Mouse (Mus musculus): ENCODE results near the gene Stpg4. TPM values are rescaled to one million over a fixed set of nuclear protein-coding genes. Genes with fewer than 3 reads are reported as not detected.

The Stpg4 gene
- not detected in 2 replicates for polyA plus RNA-seq (2016; fragmentation: Nextera tagmentation; extraction: Ambion mirVana)

- no peak within 1 kb of the TSS for H3K27ac ChIP-seq (replicated peaks)
- H3K4me1 ChIP-seq = peaks cover 7% of the 10 kb centered on the region
- no peaks in the 10 kb centered on the region for H3K9me3 ChIP-seq (replicated peaks)
- peaks cover 53% of the 10 kb centered on the region for H3K36me3 ChIP-seq
- DNase-seq (ENCODE audit: low spot score) = peak; percentile 27
- H3K27me3 ChIP-seq (ENCODE audit: low read depth, poor library complexity, severe bottlenecking) = no peaks in the 10 kb centered on the region
- H3K4me3 ChIP-seq = peak within 1 kb of the TSS; percentile 17; the same call in 1 of the 2 replicates
- WGBS = 46% methylated on average over 24 of the region's 24 CpGs
Measured at GRCm38 (mm10) chr17:87427511-87427910, at the start of gene Stpg4. TSS of gene Stpg4 (minus strand) at chr17:87427741.

DNA sequence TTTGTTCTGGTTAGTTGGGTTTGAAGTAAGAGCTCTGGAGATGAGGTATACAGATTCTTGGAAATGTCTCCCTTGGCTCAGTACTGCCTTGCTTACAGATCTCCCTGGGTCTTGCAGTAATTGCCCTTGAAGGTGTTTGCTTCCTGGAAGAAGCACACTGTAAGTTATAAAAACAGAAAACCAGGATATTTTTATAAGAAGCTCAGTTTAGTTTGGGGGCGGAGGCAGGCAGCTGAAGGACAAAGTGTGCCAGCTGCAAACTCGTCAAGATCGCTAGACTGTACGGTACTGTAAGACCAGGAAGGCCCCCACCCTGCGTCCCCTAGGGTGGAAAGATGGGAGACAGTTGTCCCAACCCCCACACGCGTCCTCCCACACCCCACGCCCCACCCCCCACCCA, 47.8 kb upstream of the Stpg4 start:
- Histone ChIP-seq H3K4me1 (peaks cover 27% of the 10 kb centered on the region), H3K27me3 (ENCODE audit: low read depth, poor library complexity, severe bottlenecking) (peaks cover 45% of the 10 kb centered on the region), H3K27ac (replicated peaks) (no peak overlapping the region), H3K36me3 (no peaks in the 10 kb centered on the region), H3K4me3 (no peak overlapping the region), H3K9me3 (replicated peaks) (no peaks in the 10 kb centered on the region)
- no peak for DNase-seq (ENCODE audit: low spot score)
- WGBS = 64% methylated on average over 8 of the region's 8 CpGs

DNA sequence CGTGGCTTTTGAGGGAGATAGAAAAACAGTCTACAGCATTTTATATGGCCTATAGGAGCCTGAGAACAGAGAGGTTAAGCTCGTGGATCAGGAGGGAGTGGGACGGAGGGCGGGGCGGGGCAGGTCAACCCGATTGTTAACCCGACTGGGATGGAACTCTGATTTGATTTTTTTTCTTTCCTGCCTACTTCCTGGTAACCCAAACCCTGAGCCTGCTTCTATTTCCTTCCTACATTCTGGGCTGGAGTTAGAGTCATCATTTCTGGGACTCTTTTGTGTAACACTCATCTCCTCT, 46.9 kb upstream of the Stpg4 start:
- WGBS = under 1% methylated on average over 7 of the region's 7 CpGs
- Histone ChIP-seq H3K4me3 (peak overlapping the region; percentile 54), H3K4me1 (peaks cover 27% of the 10 kb centered on the region), H3K27me3 (ENCODE audit: low read depth, poor library complexity, severe bottlenecking) (peaks cover 45% of the 10 kb centered on the region), H3K9me3 (replicated peaks) (no peaks in the 10 kb centered on the region), H3K36me3 (no peaks in the 10 kb centered on the region), H3K27ac (replicated peaks) (peak overlapping the region; percentile 55)
- DNase-seq (ENCODE audit: low spot score) = no peak

DNA sequence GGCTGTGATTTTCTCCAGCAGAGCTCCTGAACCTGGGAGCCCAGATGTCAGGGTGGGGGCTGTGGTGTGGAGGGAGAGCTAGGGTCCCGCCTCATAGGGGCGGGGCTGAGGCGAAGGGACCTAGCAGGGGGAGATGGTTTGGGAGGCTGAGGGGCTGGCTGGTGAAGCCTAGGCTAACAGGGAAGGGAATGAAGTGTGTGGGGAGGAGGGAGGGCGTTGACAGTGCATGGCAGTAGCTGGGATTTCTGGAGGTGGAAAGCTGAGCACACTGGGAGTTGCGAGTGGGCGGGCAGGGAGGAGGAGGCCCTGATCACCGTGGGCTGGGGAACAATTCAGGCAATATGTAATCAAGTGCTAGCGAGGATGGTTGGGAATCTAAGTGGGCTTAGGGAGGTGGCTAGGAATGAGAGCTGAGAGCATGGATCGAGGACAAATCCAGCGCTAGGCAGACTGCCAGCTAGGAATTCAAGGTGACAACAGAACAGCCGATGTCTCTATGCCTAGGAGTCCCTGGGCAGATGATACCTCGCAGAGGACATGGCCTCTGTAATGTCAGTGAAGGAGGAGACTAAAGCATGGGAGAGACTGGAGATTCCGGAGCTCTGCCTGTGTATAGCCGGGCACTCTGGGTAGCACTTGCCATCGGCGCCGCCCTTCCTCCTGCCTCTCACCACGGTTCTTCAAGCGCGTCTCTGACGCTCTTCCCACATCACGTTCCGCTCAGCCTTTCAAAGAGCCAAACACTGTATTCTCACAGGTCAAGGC, 46.4 kb upstream of the Stpg4 start:
- DNase-seq (ENCODE audit: low spot score) = peak; percentile 49
- no peaks in the 10 kb centered on the region for H3K9me3 ChIP-seq (replicated peaks)
- peaks cover 27% of the 10 kb centered on the region for H3K4me1 ChIP-seq
- H3K36me3 ChIP-seq = no peaks in the 10 kb centered on the region
- peak overlapping the region; percentile 54 for H3K4me3 ChIP-seq
- H3K27ac ChIP-seq (replicated peaks) = peak overlapping the region; percentile 55
- under 1% methylated on average over 23 of the region's 23 CpGs for WGBS
- H3K27me3 ChIP-seq (ENCODE audit: low read depth, poor library complexity, severe bottlenecking) = peaks cover 45% of the 10 kb centered on the region

DNA sequence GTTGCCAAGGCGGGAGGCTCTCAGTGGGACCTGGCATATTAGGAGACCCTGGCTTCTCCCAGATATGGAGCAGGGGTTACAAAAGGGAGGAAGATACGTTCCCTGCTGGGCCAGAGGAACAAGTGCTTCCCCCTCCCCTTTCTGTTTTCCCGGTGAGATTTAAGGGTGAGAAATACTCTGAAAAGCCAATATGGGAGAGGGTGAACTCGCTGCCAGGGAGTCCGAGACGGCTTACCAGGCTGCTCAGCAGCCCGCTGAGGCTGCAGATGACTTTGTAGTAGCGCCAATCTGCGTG, 45.8 kb upstream of the Stpg4 start:
- Histone ChIP-seq H3K9me3 (replicated peaks) (no peaks in the 10 kb centered on the region), H3K4me1 (peaks cover 27% of the 10 kb centered on the region), H3K36me3 (no peaks in the 10 kb centered on the region), H3K4me3 (peak overlapping the region; percentile 54), H3K27me3 (ENCODE audit: low read depth, poor library complexity, severe bottlenecking) (peaks cover 45% of the 10 kb centered on the region), H3K27ac (replicated peaks) (peak overlapping the region; percentile 55)
- WGBS = 6% methylated on average over 9 of the region's 9 CpGs
- no peak for DNase-seq (ENCODE audit: low spot score)

GRCm38 (mm10) chr17:87472879-87473278, 45.3 kb upstream of the Stpg4 start:
- Histone ChIP-seq H3K36me3 (no peaks in the 10 kb centered on the region), H3K9me3 (replicated peaks) (no peaks in the 10 kb centered on the region), H3K4me1 (peaks cover 27% of the 10 kb centered on the region), H3K27ac (replicated peaks) (no peak overlapping the region), H3K4me3 (no peak overlapping the region), H3K27me3 (ENCODE audit: low read depth, poor library complexity, severe bottlenecking) (peaks cover 45% of the 10 kb centered on the region)
- DNase-seq (ENCODE audit: low spot score) = no peak
- 67% methylated on average over 10 of the region's 10 CpGs for WGBS

- Histone ChIP-seq H3K36me3 (no peaks in the 10 kb centered on the region), H3K27ac (replicated peaks) (no peak overlapping the region), H3K9me3 (replicated peaks) (no peaks in the 10 kb centered on the region), H3K4me1 (peaks cover 23% of the 10 kb centered on the region), H3K27me3 (ENCODE audit: low read depth, poor library complexity, severe bottlenecking) (peaks cover 45% of the 10 kb centered on the region), H3K4me3 (no peak overlapping the region)
- DNase-seq (ENCODE audit: low spot score) = no peak
- WGBS = 63% methylated on average over 6 of the region's 6 CpGs
Measured at GRCm38 (mm10) chr17:87471661-87472060, 44.1 kb upstream of the Stpg4 start.

GRCm38 (mm10) chr17:87470797-87471196, 43.3 kb upstream of the Stpg4 start:
- DNase-seq (ENCODE audit: low spot score) = no peak

GRCm38 (mm10) chr17:87470282-87470681, 42.7 kb upstream of the Stpg4 start:
- H3K36me3 ChIP-seq = no peaks in the 10 kb centered on the region
- no peak overlapping the region for H3K27ac ChIP-seq (replicated peaks)
- no peaks in the 10 kb centered on the region for H3K9me3 ChIP-seq (replicated peaks)
- H3K4me1 ChIP-seq = peaks cover 22% of the 10 kb centered on the region
- no peak overlapping the region for H3K4me3 ChIP-seq
- WGBS = 66% methylated on average over 8 of the region's 8 CpGs
- no peak for DNase-seq (ENCODE audit: low spot score)
- H3K27me3 ChIP-seq (ENCODE audit: low read depth, poor library complexity, severe bottlenecking) = peaks cover 35% of the 10 kb centered on the region

More at GRCm38 (mm10) chr17:87470797-87471196, 43.3 kb upstream of the Stpg4 start:
- peaks cover 40% of the 10 kb centered on the region for H3K27me3 ChIP-seq (ENCODE audit: low read depth, poor library complexity, severe bottlenecking)
- no peaks in the 10 kb centered on the region for H3K36me3 ChIP-seq
- peaks cover 23% of the 10 kb centered on the region for H3K4me1 ChIP-seq
- no peaks in the 10 kb centered on the region for H3K9me3 ChIP-seq (replicated peaks)
- 71% methylated on average over 8 of the region's 8 CpGs for WGBS
- H3K4me3 ChIP-seq = no peak overlapping the region
- no peak overlapping the region for H3K27ac ChIP-seq (replicated peaks)

DNA sequence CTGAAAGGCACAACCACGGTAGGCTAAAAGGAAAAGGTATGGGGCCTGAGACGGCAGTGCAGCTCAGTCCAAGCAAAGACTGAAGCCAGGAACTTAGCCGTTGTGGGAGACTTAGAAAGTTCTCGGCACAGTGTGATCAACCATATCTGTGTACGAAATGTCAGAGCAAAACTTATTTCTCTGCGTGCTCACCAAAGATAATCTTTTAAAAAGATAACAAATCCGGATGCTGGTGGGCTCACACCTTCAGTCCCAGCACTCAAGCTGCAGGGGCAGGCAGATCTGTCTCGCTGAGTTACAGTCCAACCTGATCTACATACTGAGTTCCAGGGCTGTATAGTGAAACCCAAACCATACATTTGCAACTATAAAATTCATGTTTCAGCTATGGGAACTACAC, 41.9 kb upstream of the Stpg4 start:
- no peaks in the 10 kb centered on the region for H3K9me3 ChIP-seq (replicated peaks)
- H3K27ac ChIP-seq (replicated peaks) = no peak overlapping the region
- WGBS = 81% methylated on average over 8 of the region's 8 CpGs
- H3K36me3 ChIP-seq = no peaks in the 10 kb centered on the region
- H3K4me3 ChIP-seq = no peak overlapping the region
- no peak for DNase-seq (ENCODE audit: low spot score)
- peaks cover 26% of the 10 kb centered on the region for H3K27me3 ChIP-seq (ENCODE audit: low read depth, poor library complexity, severe bottlenecking)
- peaks cover 13% of the 10 kb centered on the region for H3K4me1 ChIP-seq

GRCm38 (mm10) chr17:87468616-87469015, 41.1 kb upstream of the Stpg4 start:
- no peak for DNase-seq (ENCODE audit: low spot score)
- H3K4me1 ChIP-seq = peaks cover 5% of the 10 kb centered on the region
- 89% methylated on average over 5 of the region's 5 CpGs for WGBS
- no peaks in the 10 kb centered on the region for H3K36me3 ChIP-seq
- no peak overlapping the region for H3K4me3 ChIP-seq
- H3K9me3 ChIP-seq (replicated peaks) = no peaks in the 10 kb centered on the region
- H3K27me3 ChIP-seq (ENCODE audit: low read depth, poor library complexity, severe bottlenecking) = peaks cover 18% of the 10 kb centered on the region
- no peak overlapping the region for H3K27ac ChIP-seq (replicated peaks)

DNA sequence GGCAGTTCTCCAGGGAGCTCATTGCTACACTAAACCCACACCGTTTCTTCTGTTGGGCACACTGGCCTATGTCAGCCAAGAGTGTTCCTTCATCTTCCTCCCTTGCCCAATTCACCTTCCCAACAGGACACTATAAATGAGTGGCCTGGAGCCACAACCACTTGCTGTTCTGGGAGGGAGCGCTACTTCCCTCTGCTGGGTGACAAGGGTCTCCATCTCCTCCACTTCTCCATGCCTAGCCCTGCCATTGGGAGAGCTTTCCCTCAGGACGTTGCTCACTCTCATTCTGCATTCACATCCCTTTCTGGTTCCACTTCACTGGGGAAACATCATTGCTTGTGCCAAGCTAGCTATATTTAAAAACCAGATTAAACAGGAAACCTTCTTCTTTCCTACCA, 34.0 kb upstream of the Stpg4 start:
- DNase-seq (ENCODE audit: low spot score) = no peak
- Histone ChIP-seq H3K36me3 (no peaks in the 10 kb centered on the region), H3K27me3 (ENCODE audit: low read depth, poor library complexity, severe bottlenecking) (peaks cover 23% of the 10 kb centered on the region), H3K4me1 (peaks cover 50% of the 10 kb centered on the region), H3K27ac (replicated peaks) (no peak overlapping the region), H3K9me3 (replicated peaks) (no peaks in the 10 kb centered on the region), H3K4me3 (no peak overlapping the region)
- WGBS = 44% methylated on average over 3 of the region's 3 CpGs

DNA sequence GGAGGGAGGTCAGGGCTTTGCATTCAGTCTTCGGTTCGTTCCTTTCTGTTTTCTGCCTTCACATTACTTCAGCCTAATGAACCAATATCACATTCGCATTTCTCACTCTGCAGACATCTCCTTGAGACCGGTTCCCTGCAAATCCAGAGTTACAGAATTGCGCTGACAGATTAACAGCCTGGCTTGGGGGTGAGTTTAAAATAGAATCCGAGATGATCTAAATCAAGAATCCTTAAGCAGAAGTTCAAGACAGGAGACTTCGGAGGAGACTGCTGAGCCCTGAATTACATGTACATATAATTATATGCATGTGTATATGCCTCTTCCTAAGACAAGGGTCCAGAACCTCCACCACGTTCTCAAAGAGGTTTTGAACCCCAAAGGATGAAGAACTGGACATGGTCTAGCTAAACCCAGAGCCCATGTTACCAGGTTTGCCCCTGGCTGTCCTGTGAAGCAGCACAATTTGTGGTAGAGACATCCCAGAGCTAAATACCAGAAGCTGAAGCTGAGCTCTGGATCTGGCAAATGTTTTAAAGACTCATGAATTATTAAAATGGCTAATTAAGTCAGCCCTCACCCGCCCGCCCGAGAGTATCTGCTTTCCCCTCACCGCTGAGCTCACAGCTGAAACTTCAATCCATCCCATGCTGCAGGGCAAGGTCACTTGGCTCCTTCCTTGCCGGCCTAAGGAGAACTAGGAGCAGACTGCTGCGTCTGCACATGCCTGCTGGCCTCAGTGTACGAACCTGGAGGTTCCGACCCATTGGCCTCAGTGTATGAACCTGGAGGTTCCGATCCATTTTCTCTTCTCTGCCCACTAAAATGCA, 33.3 kb upstream of the Stpg4 start:
- 25% methylated on average over 17 of the region's 17 CpGs for WGBS
- no peaks in the 10 kb centered on the region for H3K9me3 ChIP-seq (replicated peaks)
- 0 out of 2 replicates have a peak overlapping the region, but pooled peaks have one; percentile 12 for H3K4me3 ChIP-seq
- 0 out of 2 replicates have a peak overlapping the region, but pooled peaks have one; percentile 4 for H3K27ac ChIP-seq (replicated peaks)
- H3K27me3 ChIP-seq (ENCODE audit: low read depth, poor library complexity, severe bottlenecking) = peaks cover 23% of the 10 kb centered on the region
- peak; percentile 28 for DNase-seq (ENCODE audit: low spot score)
- no peaks in the 10 kb centered on the region for H3K36me3 ChIP-seq
- peaks cover 50% of the 10 kb centered on the region for H3K4me1 ChIP-seq
